Mouse (Mus musculus) gastrocnemius, postnatal 36 days (tissue): ENCODE measurements around the gene Asb8. TPM values are rescaled to one million over a fixed set of nuclear protein-coding genes. Genes with fewer than 3 reads are reported as not detected.

ENCODE experiments used
- DNase-seq, 2 experiments: peaks; one replicate each; pipeline ENCODE4 v3.0.0; 2022
- intact Hi-C: fragments of 180-260 bp; cut with DNase I; formaldehyde crosslinking; loops from one replicate; pipeline ENCODE4 v1.15.1; 2025
- long read RNA-seq, 2 experiments: library from polyadenylated mRNA; stranded (forward); transcript quantifications; one replicate each; pipeline ENCODE4 v2.0.0; 2021
- total RNA-seq, 2 experiments: library from RNA; stranded (reverse); gene quantifications; 2 replicates each; pipeline ENCODE4 v1.2.3; 2021

Asb8 gene
- 100 to 1,000 TPM; 107 to 122 TPM for total RNA-seq
- long read RNA-seq, experiment 1, transcript Asb8-202 (4 exons, 1,100 nt): major isoform, 41 of 83 reads
- long read RNA-seq, experiment 1, transcript Asb8-201 (4 exons, 1,049 nt): minor isoform, 23 of 83 reads
- long read RNA-seq, experiment 1, partial matches to known transcripts: 5 of 83 reads
- long read RNA-seq, experiment 1, other reads (novel, unspliced or antisense): 14 of 83 reads
- long read RNA-seq, experiment 2, transcript Asb8-202 (4 exons, 1,100 nt): major isoform, 67 of 115 reads
- long read RNA-seq, experiment 2, transcript Asb8-201 (4 exons, 1,049 nt): minor isoform, 23 of 115 reads
- long read RNA-seq, experiment 2, partial matches to known transcripts: 6 of 115 reads
- long read RNA-seq, experiment 2, other reads (novel, unspliced or antisense): 19 of 115 reads

DNA sequence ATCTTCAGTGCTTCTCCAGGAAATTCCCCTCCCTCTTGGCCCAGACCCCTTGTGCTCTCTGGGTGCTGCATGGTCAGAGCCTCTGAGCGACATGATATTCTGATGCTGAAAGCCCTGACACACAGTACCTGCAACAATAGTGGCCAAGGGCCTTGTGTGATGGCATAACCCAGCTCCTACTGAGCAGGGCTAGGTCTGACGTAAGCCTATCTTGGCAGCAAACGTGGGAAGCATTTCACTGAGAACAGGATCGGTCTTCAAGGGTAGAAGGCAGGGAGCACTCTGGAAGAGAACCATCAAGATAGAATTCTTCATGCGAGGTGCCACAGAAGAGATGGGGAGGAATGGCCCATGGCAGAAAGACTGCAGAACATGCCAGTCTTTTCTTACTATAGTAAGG, at the start of gene Asb8:
TSS of gene Asb8 (minus strand) at position 101 of the 400 bp plus-strand sequence.
- intact Hi-C loops: no loop called here
- no peak for DNase-seq

DNA sequence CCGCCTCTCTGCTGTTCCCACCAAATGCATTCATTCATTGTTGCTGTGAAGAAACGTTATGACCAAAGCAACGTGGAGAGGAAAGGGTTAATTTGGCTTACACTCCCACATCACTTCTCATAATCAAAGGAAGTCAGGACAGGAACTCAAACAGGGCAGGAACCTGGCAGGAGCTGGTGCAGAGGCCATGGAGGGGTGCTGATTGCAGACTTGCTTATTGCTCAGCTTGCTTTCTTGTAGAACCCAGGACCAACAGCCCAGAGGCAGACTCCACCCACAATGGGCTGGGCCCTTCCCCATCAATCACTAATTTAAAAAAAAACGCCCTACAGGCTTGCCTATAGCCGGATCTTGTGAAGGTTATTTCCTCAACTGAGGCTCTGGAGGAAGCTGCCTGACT, 48.7 kb upstream of the Asb8 start:
- DNase-seq: no peak
- intact Hi-C loops: no loop called here

GRCm38 (mm10) chr15:98213336-98213870, 48.0 kb upstream of the Asb8 start:
- no peak for DNase-seq
- intact Hi-C loops: no loop called here

DNA sequence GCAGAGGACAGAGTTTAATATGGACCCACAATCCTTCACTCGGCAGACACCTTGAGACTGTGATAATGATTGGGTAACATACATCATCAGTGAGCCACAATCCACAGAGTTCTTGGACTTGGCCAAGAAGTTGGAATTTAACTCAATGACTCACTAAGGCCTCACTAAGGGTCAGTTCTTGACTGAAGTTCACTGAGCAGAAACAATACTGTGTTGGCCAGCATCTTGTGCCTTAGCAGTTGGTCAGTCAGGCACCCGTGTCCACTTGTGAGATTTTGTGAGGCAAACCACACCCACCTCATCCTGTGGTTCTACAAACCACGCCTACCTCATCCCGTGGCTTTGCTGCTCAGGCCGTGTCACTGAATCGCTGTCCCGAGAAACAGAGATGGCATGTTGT, 44.3 kb upstream of the Asb8 start:
- intact Hi-C loops: no loop called here
- no peak for DNase-seq

GRCm38 (mm10) chr15:98195442-98195841, 30.0 kb upstream of the Asb8 start, which contains the start of gene Olfr288:
Gene Olfr288 (minus strand): TSS chr15:98195542.
- intact Hi-C loops: no loop called here
- no peak for DNase-seq

GRCm38 (mm10) chr15:98184456-98184855, 19.0 kb upstream of the Asb8 start:
- intact Hi-C loops: no loop called here
- DNase-seq: no peak

DNA sequence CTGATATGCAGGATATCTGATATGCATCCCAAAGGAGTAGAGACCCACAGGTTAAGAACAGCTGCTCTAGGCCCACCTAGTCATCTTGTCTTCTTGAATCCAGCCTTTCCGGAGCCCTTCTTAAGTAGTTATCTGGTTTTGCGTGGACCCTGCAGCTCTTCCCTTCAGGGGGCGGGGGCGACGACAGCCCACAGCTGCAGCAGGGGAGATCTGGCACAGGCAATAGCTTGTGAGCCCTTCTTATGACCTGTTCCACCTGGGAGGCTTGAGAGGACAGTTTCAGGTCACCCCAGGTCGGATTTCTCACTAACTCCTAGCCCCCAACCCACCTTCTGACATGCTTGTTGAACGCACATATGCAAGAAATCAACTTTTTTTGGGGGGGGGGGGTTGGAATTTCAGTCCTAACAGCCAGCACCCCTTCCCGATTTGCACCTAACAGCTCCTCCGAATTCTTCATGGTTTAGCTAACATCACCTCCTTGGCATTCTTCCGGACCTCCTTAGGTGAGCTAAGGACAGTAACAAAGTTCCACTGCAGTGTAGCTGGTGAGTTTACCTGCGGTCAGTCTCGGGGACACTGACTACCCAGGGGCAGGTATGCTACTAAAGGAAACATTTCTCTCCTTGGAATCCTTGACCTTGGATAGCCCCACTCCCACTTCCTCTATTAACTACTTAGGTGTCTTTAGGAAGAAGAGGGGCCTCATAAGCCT, 16.6 kb upstream of the Asb8 start:
- DNase-seq: no peak
- intact Hi-C loops: loop anchor here (2.0 kb wide), 2 partner anchors 115 to 207 kb away; partner anchors contain the start of gene Zfp641

DNA sequence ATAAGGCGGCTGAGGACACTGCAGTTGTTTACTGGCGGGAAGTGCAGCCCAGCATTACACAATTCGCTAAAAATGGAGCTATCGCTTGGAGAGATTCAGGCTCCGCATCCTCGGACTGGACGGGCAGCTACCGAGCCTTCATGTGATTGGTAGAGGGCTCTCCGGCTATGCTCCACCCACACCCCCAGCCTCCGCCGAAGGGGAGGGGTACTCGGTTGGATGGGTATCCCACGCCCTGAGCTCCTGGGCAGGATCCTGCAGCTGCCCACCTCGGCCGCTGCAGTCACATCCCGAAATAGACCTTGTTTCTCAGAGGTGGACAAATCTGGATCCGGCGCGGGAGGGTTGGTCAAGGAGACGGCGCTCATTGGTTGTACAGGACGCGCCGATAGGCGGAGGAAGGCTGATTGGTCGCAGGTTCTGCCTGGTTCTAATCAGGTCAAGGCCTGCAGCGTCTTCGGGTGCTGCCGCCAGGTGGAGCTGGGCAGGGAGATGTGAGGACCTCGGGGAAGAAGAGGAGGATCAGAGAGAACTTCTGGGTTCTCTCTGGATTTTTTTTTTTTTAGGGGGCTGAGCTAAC, 15.8 kb upstream of the Asb8 start:
- intact Hi-C loops: loop anchor here (2.0 kb wide), 1 partner anchor 116 kb away; the partner anchor contains the start of gene Zfp641
- peak; percentile 88 to 89 for DNase-seq

DNA sequence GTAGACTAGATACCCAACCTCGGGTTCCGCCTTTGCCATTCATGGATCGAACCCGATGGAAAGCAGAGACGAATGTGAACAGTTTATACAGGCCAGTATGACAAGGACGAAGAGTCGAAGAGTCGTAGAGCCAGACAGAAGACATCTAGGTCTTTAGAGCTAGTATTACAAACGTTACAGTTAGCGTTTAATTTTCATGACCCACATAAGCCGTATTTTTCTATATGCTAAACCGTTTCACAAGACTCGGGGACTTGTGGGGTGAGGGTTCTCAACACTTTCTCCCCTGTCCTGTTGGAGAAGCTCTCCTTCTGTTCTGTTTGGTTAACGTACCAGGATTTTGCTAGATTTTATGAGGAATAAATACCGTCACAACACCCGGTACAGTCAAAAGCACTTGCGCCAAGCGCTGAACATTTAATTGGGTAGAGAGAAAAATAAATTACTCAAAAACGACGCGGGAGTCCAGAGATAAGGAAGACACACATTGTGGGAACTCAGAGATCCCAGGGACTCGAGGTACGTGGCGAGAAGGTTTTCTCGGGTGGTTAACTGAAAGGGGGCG, 15.2 kb upstream of the Asb8 start:
- DNase-seq: no peak
- intact Hi-C loops: loop anchor here (2.0 kb wide), 1 partner anchor 116 kb away; the partner anchor contains the start of gene Zfp641

GRCm38 (mm10) chr15:98177320-98177719, 11.9 kb upstream of the Asb8 start:
- intact Hi-C loops: loop anchor here (10.0 kb wide), 1 partner anchor 193 kb away; no protein-coding TSS in a partner anchor
- no peak for DNase-seq

DNA sequence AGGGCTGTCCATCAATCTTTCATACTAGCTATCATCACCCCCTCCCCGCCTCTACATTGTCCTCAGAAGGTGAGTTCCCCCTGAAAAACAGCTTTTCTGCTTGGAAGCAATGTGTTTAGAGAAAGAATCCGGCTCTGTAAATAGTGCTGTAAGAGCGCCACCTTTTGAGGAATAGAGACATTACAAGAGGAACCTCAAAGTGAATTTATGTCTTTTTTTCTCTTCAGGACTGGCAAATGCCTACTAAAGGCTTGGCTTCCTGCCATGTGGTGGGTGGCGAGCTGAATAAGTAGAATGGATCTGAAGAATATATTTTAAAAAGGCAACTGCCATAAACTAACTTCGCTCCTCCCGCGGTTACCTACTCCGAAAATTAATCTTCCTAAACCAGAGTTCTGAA, 8.4 kb upstream of the Asb8 start:
- intact Hi-C loops: loop anchor here (5.0 to 10.0 kb wide), 3 partner anchors 82 to 217 kb away; partner anchors contain the start of genes Pfkm and Senp1
- DNase-seq: no peak

- intact Hi-C loops: loop anchor here (5.0 to 10.0 kb wide), 3 partner anchors 80 to 215 kb away; partner anchors contain the start of genes Pfkm and Senp1
These were observed 6.7 kb upstream of the Asb8 start for GRCm38 (mm10) chr15:98172113-98172512.

GRCm38 (mm10) chr15:98170917-98171316, 5.5 kb upstream of the Asb8 start:
- intact Hi-C loops: loop anchor here (5.0 to 10.0 kb wide), 3 partner anchors 79 to 214 kb away; partner anchors contain the start of genes Pfkm and Senp1
- no peak for DNase-seq

More at GRCm38 (mm10) chr15:98172113-98172512, 6.7 kb upstream of the Asb8 start:
- no peak for DNase-seq

- DNase-seq: no peak
- intact Hi-C loops: loop anchor here (5.0 to 10.0 kb wide), 3 partner anchors 78 to 213 kb away; partner anchors contain the start of genes Pfkm and Senp1
These were observed 4.9 kb upstream of the Asb8 start for GRCm38 (mm10) chr15:98170365-98170764.

GRCm38 (mm10) chr15:98168622-98169004, 3.2 kb upstream of the Asb8 start:
- intact Hi-C loops: no loop called here
- DNase-seq: no peak

- intact Hi-C loops: no loop called here
- DNase-seq: no peak
These were observed 2.5 kb upstream of the Asb8 start for GRCm38 (mm10) chr15:98167645-98168621.

GRCm38 (mm10) chr15:98166963-98167644, 1.7 kb upstream of the Asb8 start, which contains the start of gene Ccdc184:
Gene Ccdc184 (plus strand): TSS chr15:98167158.
- DNase-seq: no peak
- intact Hi-C loops: no loop called here

DNA sequence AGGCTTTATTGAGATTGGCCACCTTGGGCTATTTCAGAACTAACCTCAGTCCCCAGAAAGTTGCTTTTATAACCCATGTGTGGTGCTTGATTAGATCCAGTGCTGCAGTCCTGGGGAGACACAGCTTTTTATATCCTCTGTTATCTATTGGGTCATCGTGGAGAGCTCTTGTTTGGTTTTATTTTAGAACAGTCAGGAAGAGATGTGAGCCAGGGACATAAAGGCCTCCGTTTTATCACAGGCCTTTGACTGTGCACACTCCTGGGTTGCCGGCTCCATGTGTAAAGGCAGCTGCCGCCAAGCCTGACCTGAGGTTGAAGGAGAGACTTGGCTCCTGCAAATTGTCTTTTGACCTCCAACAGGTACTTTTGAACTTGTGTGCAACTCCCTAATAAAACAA, 2.9 kb downstream of the Asb8 start:
- no peak for DNase-seq
- intact Hi-C loops: no loop called here
